Mouse (Mus musculus) limb, embryonic 12.5 days (tissue): ENCODE data around the gene Bach1. TPM values are rescaled to one million over a fixed set of nuclear protein-coding genes. Genes with fewer than 3 reads are reported as not detected.

Source experiments
- ATAC-seq: fragments of 200-750 bp; cut with Nextera tagmentation; 2 replicates; pipeline ENCODE4 v1.8.0; 2017; ENCODE audit warnings: low read depth, moderate TSS enrichment; ENCODE audit not compliant: insufficient number of reproducible peaks, insufficient read depth, low FRiP score, low TSS enrichment
- H3K27ac ChIP-seq: fragments of 300-500 bp; sonication (generic); 2 replicates; pipeline ENCODE4 v1.5.1; 2016; ENCODE audit warnings: mild to moderate bottlenecking, moderate library complexity
- H3K27me3 ChIP-seq: fragments of 300-500 bp; sonication (generic); 2 replicates; pipeline ENCODE4 v1.6.1; 2016; ENCODE audit warnings: mild to moderate bottlenecking, moderate library complexity
- H3K36me3 ChIP-seq: fragments of 300-500 bp; sonication (generic); 2 replicates; pipeline ENCODE4 v1.6.1; 2016; ENCODE audit warnings: mild to moderate bottlenecking, moderate library complexity
- H3K4me1 ChIP-seq: fragments of 300-500 bp; sonication (generic); replicated peaks from 2 replicates; pipeline ENCODE4 v1.6.1; 2016
- H3K4me2 ChIP-seq: fragments of 300-500 bp; sonication (generic); 2 replicates; pipeline ENCODE4 v1.6.1; 2016; ENCODE audit warnings: mild to moderate bottlenecking, moderate library complexity
- H3K4me3 ChIP-seq: fragments of 300-500 bp; sonication (generic); replicated peaks from 2 replicates; pipeline ENCODE4 v1.5.1; 2016; ENCODE audit warnings: mild to moderate bottlenecking
- H3K9ac ChIP-seq: fragments of 300-500 bp; sonication (generic); replicated peaks from 2 replicates; pipeline ENCODE4 v1.6.1; 2016; ENCODE audit warnings: mild to moderate bottlenecking, moderate library complexity
- H3K9me3 ChIP-seq: fragments of 300-500 bp; sonication (generic); 2 replicates; pipeline ENCODE4 v1.6.1; 2016; ENCODE audit warnings: mild to moderate bottlenecking, moderate library complexity
- WGBS: fragments of 180-500 bp; shearing (Covaris S2); methylation state at CpG from one replicate; pipeline ENCODE4 v1.1.7; 2016; 5-methylcytosine and 5-hydroxymethylcytosine counted together
- polyA plus RNA-seq: library from polyadenylated mRNA; unstranded; fragments of >200 nt; fragmentation: Nextera tagmentation; extraction: Ambion mirVana; gene quantifications from 2 replicates; pipeline ENCODE4 v1.2.1, GENCODE M21; 2016

Bach1 gene
- polyA plus RNA-seq, 1 experiment from 2014 or later, result 19.4 TPM

GRCm38 (mm10) chr16:87712986-87713693 is 14.4 kb downstream of the Bach1 start:
- H3K9me3 ChIP-seq, result no peaks in the 10 kb centered on the region
- whole genome bisulfite sequencing, result 62% methylated on average over 18 of the region's 18 CpGs
- ATAC-seq, result peak; percentile 45; the same call in 1 of the 2 replicates
- no peak overlapping the region for H3K9ac ChIP-seq
- no peak overlapping the region for H3K4me2 ChIP-seq
- H3K36me3 ChIP-seq, result peaks cover 9% of the 10 kb centered on the region
- H3K4me1 ChIP-seq, result peaks cover 38% of the 10 kb centered on the region
- peak overlapping the region; percentile 29; the same call in 1 of the 2 replicates for H3K27ac ChIP-seq
- H3K27me3 ChIP-seq, result no peaks in the 10 kb centered on the region
- no peak overlapping the region for H3K4me3 ChIP-seq

GRCm38 (mm10) chr16:87714550-87714949 is 15.8 kb downstream of the Bach1 start:
- Histone ChIP-seq H3K27ac (no peak overlapping the region), H3K27me3 (no peaks in the 10 kb centered on the region), H3K4me1 (peaks cover 27% of the 10 kb centered on the region)

GRCm38 (mm10) chr16:87715221-87715620 is 16.5 kb downstream of the Bach1 start:
- H3K36me3 ChIP-seq, result peaks cover 23% of the 10 kb centered on the region
- H3K9ac ChIP-seq, result no peak overlapping the region
- 91% methylated on average over 16 of the region's 16 CpGs for WGBS
- H3K27me3 ChIP-seq, result no peaks in the 10 kb centered on the region
- no peak for ATAC-seq
- no peak overlapping the region for H3K27ac ChIP-seq
- no peak overlapping the region for H3K4me3 ChIP-seq
- H3K9me3 ChIP-seq, result no peaks in the 10 kb centered on the region
- H3K4me2 ChIP-seq, result no peak overlapping the region
- H3K4me1 ChIP-seq, result peaks cover 27% of the 10 kb centered on the region

More at GRCm38 (mm10) chr16:87714550-87714949, 15.8 kb downstream of the Bach1 start:
- H3K9ac ChIP-seq, result no peak overlapping the region
- peaks cover 16% of the 10 kb centered on the region for H3K36me3 ChIP-seq
- ATAC-seq, result no peak
- no peaks in the 10 kb centered on the region for H3K9me3 ChIP-seq
- no peak overlapping the region for H3K4me2 ChIP-seq
- no peak overlapping the region for H3K4me3 ChIP-seq
- 92% methylated on average over 9 of the region's 9 CpGs for WGBS

GRCm38 (mm10) chr16:87716269-87716668 is 17.5 kb downstream of the Bach1 start:
- Histone ChIP-seq H3K27ac (no peak overlapping the region), H3K9me3 (no peaks in the 10 kb centered on the region), H3K4me2 (no peak overlapping the region), H3K36me3 (peaks cover 29% of the 10 kb centered on the region), H3K4me1 (peaks cover 27% of the 10 kb centered on the region), H3K27me3 (no peaks in the 10 kb centered on the region), H3K4me3 (no peak overlapping the region), H3K9ac (no peak overlapping the region)
- no peak for ATAC-seq
- WGBS, result 67% methylated on average over 11 of the region's 11 CpGs

- 67% methylated on average over 5 of the region's 5 CpGs for WGBS
Observed at GRCm38 (mm10) chr16:87717046-87717660, 18.4 kb downstream of the Bach1 start.

GRCm38 (mm10) chr16:87719071-87719470 is 20.3 kb downstream of the Bach1 start:
- Histone ChIP-seq H3K4me3 (no peak overlapping the region), H3K9me3 (no peaks in the 10 kb centered on the region), H3K27me3 (no peaks in the 10 kb centered on the region), H3K9ac (no peak overlapping the region), H3K36me3 (peaks cover 52% of the 10 kb centered on the region), H3K4me2 (no peak overlapping the region), H3K27ac (no peak overlapping the region), H3K4me1 (peaks cover 15% of the 10 kb centered on the region)
- no peak for ATAC-seq
- WGBS, result 93% methylated on average over 11 of the region's 11 CpGs

More at GRCm38 (mm10) chr16:87717046-87717660, 18.4 kb downstream of the Bach1 start:
- no peaks in the 10 kb centered on the region for H3K27me3 ChIP-seq
- no peak for ATAC-seq
- H3K4me1 ChIP-seq, result peaks cover 27% of the 10 kb centered on the region
- no peak overlapping the region for H3K4me3 ChIP-seq
- no peaks in the 10 kb centered on the region for H3K9me3 ChIP-seq
- H3K9ac ChIP-seq, result no peak overlapping the region
- no peak overlapping the region for H3K27ac ChIP-seq
- H3K4me2 ChIP-seq, result no peak overlapping the region
- H3K36me3 ChIP-seq, result peaks cover 35% of the 10 kb centered on the region

- ATAC-seq, result no peak
- WGBS, result 92% methylated on average over 23 of the region's 23 CpGs
- H3K27ac ChIP-seq, result no peak overlapping the region
Observed at GRCm38 (mm10) chr16:87719688-87720283, 21.0 kb downstream of the Bach1 start.

GRCm38 (mm10) chr16:87720851-87721409 is 22.2 kb downstream of the Bach1 start:
- Histone ChIP-seq H3K4me3 (no peak overlapping the region), H3K27me3 (no peaks in the 10 kb centered on the region), H3K4me2 (no peak overlapping the region), H3K36me3 (peaks cover 60% of the 10 kb centered on the region), H3K9me3 (no peaks in the 10 kb centered on the region), H3K9ac (no peak overlapping the region), H3K4me1 (peaks cover 6% of the 10 kb centered on the region), H3K27ac (no peak overlapping the region)
- 96% methylated on average over 24 of the region's 24 CpGs for WGBS
- ATAC-seq, result no peak

More at GRCm38 (mm10) chr16:87719688-87720283, 21.0 kb downstream of the Bach1 start:
- H3K4me3 ChIP-seq, result no peak overlapping the region
- H3K9ac ChIP-seq, result no peak overlapping the region
- peaks cover 59% of the 10 kb centered on the region for H3K36me3 ChIP-seq
- no peak overlapping the region for H3K4me2 ChIP-seq
- H3K9me3 ChIP-seq, result no peaks in the 10 kb centered on the region
- H3K27me3 ChIP-seq, result no peaks in the 10 kb centered on the region
- peaks cover 15% of the 10 kb centered on the region for H3K4me1 ChIP-seq

- H3K27me3 ChIP-seq, result no peaks in the 10 kb centered on the region
- no peak for ATAC-seq
- H3K36me3 ChIP-seq, result peaks cover 68% of the 10 kb centered on the region
- H3K4me3 ChIP-seq, result no peak overlapping the region
- WGBS, result 93% methylated on average over 5 of the region's 5 CpGs
- no peaks in the 10 kb centered on the region for H3K9me3 ChIP-seq
- H3K4me1 ChIP-seq, result no peaks in the 10 kb centered on the region
- H3K9ac ChIP-seq, result no peak overlapping the region
- no peak overlapping the region for H3K4me2 ChIP-seq
- no peak overlapping the region for H3K27ac ChIP-seq
Observed at GRCm38 (mm10) chr16:87722857-87723256, 24.1 kb downstream of the Bach1 start.

- ATAC-seq, result no peak
- Histone ChIP-seq H3K27ac (no peak overlapping the region), H3K4me2 (no peak overlapping the region), H3K9me3 (no peaks in the 10 kb centered on the region), H3K27me3 (no peaks in the 10 kb centered on the region), H3K4me3 (no peak overlapping the region), H3K4me1 (no peaks in the 10 kb centered on the region), H3K9ac (no peak overlapping the region), H3K36me3 (peaks cover 69% of the 10 kb centered on the region)
- WGBS, result 93% methylated on average over 15 of the region's 15 CpGs
Observed at GRCm38 (mm10) chr16:87723479-87723878, 24.7 kb downstream of the Bach1 start.

- H3K36me3 ChIP-seq, result peaks cover 73% of the 10 kb centered on the region
- WGBS, result 90% methylated on average over 4 of the region's 4 CpGs
- no peak overlapping the region for H3K4me2 ChIP-seq
- H3K27ac ChIP-seq, result no peak overlapping the region
- no peak for ATAC-seq
- no peak overlapping the region for H3K9ac ChIP-seq
- H3K9me3 ChIP-seq, result no peaks in the 10 kb centered on the region
- no peaks in the 10 kb centered on the region for H3K4me1 ChIP-seq
- no peak overlapping the region for H3K4me3 ChIP-seq
- no peaks in the 10 kb centered on the region for H3K27me3 ChIP-seq
Observed at GRCm38 (mm10) chr16:87724826-87725225, 26.1 kb downstream of the Bach1 start.
